Mouse (Mus musculus) MEL (cell line): Measurements from ENCODE around the gene Tmem179.

ENCODE experiments used
- BHLHE40 ChIP-seq: IDR thresholded peaks from 2 replicates; pipeline ENCODE4 v1.6.1; 2012; ENCODE audit warnings: low read depth, mild to moderate bottlenecking, inconsistent platforms, low read length, improper control_type of control experiment, borderline replicate concordance
- CHD1 ChIP-seq: IDR thresholded peaks from 2 replicates; pipeline ENCODE4 v1.6.1; 2012; ENCODE audit warnings: low read depth, mild to moderate bottlenecking, inconsistent platforms, low read length, improper control_type of control experiment
- CTCF ChIP-seq, 3 experiments: IDR thresholded peaks in 2 of 3; conservative IDR thresholded peaks in 1 of 3; 2 replicates each; pipeline ENCODE4 v1.5.1; 2011 to 2012; ENCODE audit warnings: low read length in 3 of 3, low read depth in 2 of 3, mild to moderate bottlenecking in 2 of 3, improper control_type of control experiment in 1 of 3, inconsistent platforms in 1 of 3, mixed read lengths in 1 of 3, moderate library complexity in 1 of 3; ENCODE audit not compliant: control insufficient read depth in 1 of 3, insufficient read depth in 1 of 3, poor library complexity in 1 of 3, severe bottlenecking in 1 of 3
- ELF1 ChIP-seq: IDR thresholded peaks from 2 replicates; pipeline ENCODE4 v1.6.1; 2014; ENCODE audit warnings: low read depth, mild to moderate bottlenecking, inconsistent platforms, low read length, improper control_type of control experiment, moderate library complexity
- MXI1 ChIP-seq: IDR thresholded peaks from 2 replicates; pipeline ENCODE4 v1.6.1; 2011; ENCODE audit warnings: mild to moderate bottlenecking, low read depth, low read length, improper control_type of control experiment
- NRF1 ChIP-seq: IDR thresholded peaks from 2 replicates; pipeline ENCODE4 v1.6.1; 2014; ENCODE audit warnings: low read depth, mild to moderate bottlenecking, inconsistent platforms, low read length, improper control_type of control experiment, moderate library complexity; ENCODE audit not compliant: poor library complexity, insufficient read depth, severe bottlenecking
- POLR2A ChIP-seq, 2 experiments: IDR thresholded peaks; 2 replicates each; pipeline ENCODE4 v1.6.1; 2011 to 2012; ENCODE audit warnings: low read length in 2 of 2, mild to moderate bottlenecking in 2 of 2, control low read depth in 1 of 2, improper control_type of control experiment in 1 of 2, low read depth in 1 of 2, moderate library complexity in 1 of 2; ENCODE audit not compliant: control insufficient read depth in 1 of 2, insufficient read depth in 1 of 2, poor library complexity in 1 of 2
- POLR2AphosphoS2 ChIP-seq: IDR thresholded peaks from 2 replicates; pipeline ENCODE4 v1.6.1; 2011; ENCODE audit warnings: low read length, improper control_type of control experiment
- RCOR1 ChIP-seq: IDR thresholded peaks from 2 replicates; pipeline ENCODE4 v1.6.1; 2012; ENCODE audit warnings: low read depth, mild to moderate bottlenecking, inconsistent platforms, low read length, improper control_type of control experiment
- SMC3 ChIP-seq: IDR thresholded peaks from 2 replicates; pipeline ENCODE4 v1.6.1; 2011; ENCODE audit warnings: low read depth, low read length, improper control_type of control experiment
- TAL1 ChIP-seq: IDR thresholded peaks from 2 replicates; pipeline ENCODE4 v1.6.1; 2012; ENCODE audit warnings: mild to moderate bottlenecking, inconsistent platforms, low read length, moderate library complexity, mixed read lengths
- TCF12 ChIP-seq: IDR thresholded peaks from 2 replicates; pipeline ENCODE4 v1.6.1; 2014; ENCODE audit warnings: low read depth, mild to moderate bottlenecking, inconsistent platforms, low read length, improper control_type of control experiment, moderate library complexity

GRCm38 (mm10) chr12:112463209-112463608 lies 53.3 kb downstream of the Tmem179 start:
- TF ChIP-seq POLR2AphosphoS2 (no peak), MXI1 (no peak), RCOR1 (no peak), POLR2A (IDR thresholded peaks at IDR 0.05; ENCODE audit: control insufficient read depth in 1 of 2, insufficient read depth in 1 of 2, low read depth in 1 of 2, low read length in 2 of 2, poor library complexity in 1 of 2) (no peak), ELF1 (no peak; the same call in 1 of the 2 replicates), BHLHE40 (peak; percentile 90), CTCF (IDR thresholded peaks at IDR 0.05 in 2 of 3, conservative IDR thresholded peaks at IDR 0.05 in 1 of 3; ENCODE audit: control insufficient read depth in 1 of 3, insufficient read depth in 1 of 3, low read depth in 2 of 3, low read length in 3 of 3, poor library complexity in 1 of 3, severe bottlenecking in 1 of 3) (peak; percentile 74 to 96 (median 82)), SMC3 (peak; percentile 51), TAL1 (no peak), CHD1 (no peak), TCF12 (0 out of 2 replicates have a peak, but pooled peaks have one; percentile 1), NRF1 (no peak)
